Mouse (Mus musculus): ENCODE measurements around the gene Rps13.

- TF ChIP-seq CTCF (IDR thresholded peaks at IDR 0.05; ENCODE audit: insufficient read depth, low read depth, low read length) (no peak), POLR2A (IDR thresholded peaks at IDR 0.05; ENCODE audit: insufficient read depth, low read depth, low read length) (no peak)
These were observed 26.7 kb downstream of the Rps13 start for GRCm38 (mm10) chr7:116307099-116307870.

Data from olfactory bulb, adult 2 months (tissue).